Mouse (Mus musculus) liver (tissue): Measurements from ENCODE around the gene Mansc1.

Experiments
- DNase-seq: peaks from one replicate; pipeline ENCODE4 v3.0.0-alpha.2; 2020; ENCODE audit warnings: mixed read lengths

Mansc1 gene

DNA sequence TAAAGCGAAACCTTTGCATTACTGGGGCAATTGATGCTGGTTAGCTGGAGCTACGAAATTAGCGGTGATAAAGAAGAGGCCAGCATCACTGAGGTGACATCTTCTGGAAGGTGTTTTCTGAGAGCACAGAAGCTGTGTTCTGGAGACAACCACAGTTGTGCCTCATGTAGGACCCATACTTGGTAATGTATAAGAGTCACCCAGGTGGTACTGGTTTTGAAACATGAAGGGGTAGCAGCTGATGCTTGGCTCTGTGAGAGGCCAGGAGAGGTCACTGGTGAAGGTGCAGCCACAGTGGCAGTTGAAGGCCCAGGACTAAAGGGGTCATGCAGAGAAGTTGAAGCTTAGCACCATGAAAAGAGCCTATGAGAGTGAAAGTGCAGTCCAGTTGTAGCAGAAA lies 6.9 kb upstream of the Mansc1 start, which contains the start of gene Borcs5:
Borcs5 (plus strand) TSS at position 301 of the 400 bp plus-strand sequence.
- DNase-seq: no peak

DNA sequence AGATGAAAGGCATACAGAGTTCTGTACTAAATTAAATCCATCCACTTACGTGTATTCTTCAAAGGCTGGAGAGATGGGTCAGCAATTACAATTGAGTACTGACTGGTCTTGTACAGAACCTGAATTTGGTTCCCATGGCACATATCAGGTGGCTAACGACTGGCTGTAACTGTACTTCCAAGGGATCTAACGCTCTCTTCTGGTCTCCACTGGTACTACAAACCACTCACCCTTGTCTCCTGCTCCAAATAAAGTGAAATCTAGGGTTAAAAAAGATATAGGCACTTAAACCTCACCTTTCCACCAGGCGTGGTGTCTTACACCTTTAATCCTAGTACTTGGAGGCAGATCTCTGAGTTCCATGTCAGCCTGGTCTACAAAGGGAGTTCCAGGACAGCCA lies 4.2 kb upstream of the Mansc1 start:
- DNase-seq: no peak

DNA sequence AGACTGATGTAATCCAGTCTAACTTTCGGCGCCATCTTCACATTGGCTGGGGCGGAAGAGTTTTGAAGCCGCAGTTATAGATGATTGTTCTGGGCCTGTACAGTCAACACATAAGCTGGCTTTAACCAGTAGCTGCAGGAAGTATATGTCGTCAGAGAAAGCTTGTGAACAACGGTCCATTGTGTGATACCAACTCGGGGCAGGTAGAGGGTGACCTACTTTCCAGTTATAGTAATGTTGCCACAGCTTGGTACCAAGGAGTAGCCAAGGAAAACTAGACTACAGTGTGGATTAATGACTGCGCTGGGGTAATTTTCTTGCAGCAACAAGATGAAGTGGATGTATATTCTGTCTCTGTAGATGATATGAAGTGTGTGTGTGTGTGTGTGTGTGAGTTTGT lies 1.3 kb upstream of the Mansc1 start:
- no peak for DNase-seq

DNA sequence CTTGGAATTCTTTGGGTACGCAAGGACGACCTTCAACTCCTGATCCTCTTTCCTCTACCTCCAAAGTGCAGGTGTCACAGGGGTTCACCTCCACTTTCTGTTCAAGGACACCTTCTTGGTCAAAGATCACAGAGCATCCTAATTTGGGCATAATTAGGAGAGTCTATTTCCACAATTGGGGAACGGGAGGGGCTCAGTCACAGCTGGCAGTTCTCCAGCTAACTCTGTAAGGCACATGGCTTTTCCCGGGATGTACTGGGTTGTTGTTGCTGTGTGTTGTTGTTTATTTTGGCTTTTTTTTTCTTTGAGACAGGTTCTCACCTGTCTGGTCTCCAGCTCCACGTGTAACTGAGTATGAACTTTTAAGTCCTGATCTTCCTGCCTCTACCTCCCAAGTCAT lies 468 bp upstream of the Mansc1 start:
- no peak for DNase-seq

DNA sequence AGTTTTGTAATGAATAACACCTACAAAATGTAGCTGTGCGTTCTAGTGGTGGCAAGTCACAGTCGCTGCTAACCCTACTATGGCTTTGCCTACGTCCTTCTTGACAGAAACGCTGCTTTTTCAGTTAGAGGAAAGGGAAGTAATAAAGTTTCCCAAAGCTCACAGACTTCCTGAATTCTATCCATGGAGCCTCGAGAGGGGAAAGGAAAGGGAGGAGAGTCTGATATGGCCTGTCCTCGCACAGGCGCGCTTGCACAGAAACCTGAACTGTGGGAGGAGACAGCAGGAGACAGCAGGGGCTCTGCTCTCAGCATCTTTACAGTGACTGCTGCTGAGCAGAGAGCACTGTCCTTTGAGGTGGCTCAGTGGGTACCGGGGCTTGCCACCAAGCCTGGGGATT lies 1.8 kb downstream of the Mansc1 start:
- DNase-seq: no peak

DNA sequence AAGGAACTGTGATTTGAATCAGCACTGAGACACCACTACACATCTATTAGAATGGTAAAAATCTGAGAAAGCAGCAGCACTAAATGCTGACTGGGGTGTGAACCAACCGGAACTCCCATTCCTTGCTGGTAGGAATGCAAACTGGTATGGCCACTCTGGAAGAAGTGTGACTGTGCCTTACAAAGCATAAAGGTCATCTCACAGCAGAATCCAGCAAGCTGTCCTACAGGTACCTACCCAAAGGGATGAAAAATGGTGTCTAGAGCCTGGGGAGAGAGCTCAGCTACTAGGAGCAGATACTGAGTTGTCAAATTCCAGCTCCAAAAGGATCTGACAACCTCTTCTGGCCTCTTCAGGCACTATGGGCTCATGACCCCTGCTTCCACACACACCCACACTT lies 5.7 kb downstream of the Mansc1 start:
- DNase-seq: no peak

DNA sequence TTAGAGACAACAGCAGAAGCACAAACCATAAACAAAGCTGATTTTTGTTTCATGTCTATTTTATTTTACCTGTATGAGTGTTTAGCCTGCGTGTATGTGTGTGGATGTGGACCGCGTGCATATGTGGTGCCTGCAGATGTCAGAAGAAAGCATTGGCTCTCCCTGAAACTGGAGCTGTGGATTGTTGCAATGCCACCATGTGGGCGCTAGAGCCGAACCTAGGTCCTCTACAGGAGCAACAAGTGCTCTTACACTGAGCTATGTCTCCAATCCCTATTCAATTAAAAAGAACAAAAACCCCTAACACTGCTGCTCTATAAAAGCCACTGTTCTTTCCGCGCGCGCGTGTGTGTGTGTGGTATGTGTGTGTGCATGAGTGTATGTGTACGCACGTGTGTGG lies 6.9 kb downstream of the Mansc1 start:
- no peak for DNase-seq

DNA sequence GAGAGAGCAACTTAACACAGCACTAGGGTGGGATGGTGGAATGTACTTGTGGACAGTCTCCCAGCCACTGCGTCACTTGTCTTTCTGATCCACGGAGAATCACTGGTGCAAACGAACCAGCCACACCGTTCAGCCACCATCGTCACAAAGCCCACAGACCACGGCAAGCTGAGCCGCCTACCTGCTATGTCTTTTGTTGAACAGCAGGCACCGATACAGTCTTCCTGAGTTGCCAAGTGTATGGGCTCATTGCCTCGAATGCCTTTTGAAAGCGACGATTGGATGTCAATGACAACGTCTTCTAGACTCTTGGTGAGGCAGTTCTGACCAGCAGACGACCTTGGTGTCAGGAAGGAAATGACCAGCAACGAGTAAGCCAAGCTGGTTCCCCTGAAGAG lies 10.7 kb downstream of the Mansc1 start:
- DNase-seq: no peak

DNA sequence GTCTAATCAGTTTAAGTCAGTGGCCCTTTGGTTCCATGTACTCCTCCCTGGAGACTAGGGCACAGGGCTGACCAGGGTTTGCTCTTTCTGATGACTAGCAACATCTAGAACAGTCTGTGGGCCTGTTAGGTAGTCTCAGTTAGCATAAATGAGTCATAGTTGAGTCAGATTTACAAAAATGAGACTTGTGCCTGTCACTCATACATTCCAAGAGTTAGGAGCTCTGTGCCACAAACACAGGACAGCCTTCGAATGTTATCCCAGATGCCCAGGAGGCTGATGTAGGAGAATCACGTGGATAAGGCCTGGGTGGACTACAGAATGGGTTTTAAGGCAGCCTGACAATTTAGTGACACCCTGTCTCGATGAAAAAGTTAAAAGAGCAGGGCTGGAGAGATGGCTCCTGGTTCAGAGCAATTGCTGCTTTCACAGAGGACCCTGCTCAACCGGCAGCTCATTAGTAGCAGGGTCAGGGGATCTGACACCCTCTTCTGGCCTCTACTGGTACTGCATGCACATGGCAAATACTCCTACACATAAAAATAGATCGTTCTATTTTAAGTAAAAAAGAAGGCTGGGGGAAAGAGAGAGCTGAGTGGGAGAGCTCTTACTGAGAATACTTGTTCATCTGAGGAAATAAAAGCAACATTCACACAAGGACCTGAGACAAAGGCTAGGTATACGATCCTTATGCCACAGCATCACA lies 11.3 kb downstream of the Mansc1 start:
- peak; percentile 40 for DNase-seq

DNA sequence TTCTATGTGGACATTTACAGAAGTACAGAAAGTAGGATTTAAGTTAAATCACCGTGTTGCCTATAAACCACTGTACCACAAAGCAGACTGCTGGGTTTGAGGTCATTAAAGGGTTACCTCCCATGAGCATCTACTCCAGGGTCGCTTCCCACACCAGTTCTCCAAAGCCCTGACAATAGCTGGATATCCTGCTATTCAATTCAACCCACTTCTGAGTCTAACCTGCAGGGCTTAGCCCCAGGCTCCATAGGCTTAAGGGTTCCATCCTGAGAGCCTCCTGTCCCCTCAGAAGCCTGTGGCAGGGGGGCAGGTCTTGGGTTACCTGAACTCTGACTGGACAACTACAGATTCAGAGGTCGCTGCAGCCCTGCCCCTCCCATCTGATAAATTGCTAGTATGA lies 12.2 kb downstream of the Mansc1 start:
- no peak for DNase-seq

DNA sequence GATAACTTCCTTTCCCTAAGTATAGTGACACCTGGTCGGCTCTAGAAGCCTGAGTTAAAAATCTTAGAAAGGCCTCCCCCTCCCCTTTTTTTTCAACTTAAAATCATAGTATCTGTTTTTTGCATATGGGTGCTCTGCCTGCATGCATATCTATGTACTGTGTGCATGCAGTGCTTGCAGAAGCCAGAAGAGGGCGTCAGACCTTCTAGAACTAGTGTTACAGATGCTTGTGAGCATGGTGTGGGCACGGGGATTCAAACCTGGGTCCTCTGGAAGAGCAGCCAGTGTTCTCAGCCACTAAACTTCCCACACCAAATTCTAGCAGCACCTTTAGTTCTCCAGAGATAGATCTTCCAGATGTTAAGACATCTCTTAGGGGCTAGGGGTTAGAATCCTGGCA lies 14.7 kb downstream of the Mansc1 start:
- DNase-seq: no peak

DNA sequence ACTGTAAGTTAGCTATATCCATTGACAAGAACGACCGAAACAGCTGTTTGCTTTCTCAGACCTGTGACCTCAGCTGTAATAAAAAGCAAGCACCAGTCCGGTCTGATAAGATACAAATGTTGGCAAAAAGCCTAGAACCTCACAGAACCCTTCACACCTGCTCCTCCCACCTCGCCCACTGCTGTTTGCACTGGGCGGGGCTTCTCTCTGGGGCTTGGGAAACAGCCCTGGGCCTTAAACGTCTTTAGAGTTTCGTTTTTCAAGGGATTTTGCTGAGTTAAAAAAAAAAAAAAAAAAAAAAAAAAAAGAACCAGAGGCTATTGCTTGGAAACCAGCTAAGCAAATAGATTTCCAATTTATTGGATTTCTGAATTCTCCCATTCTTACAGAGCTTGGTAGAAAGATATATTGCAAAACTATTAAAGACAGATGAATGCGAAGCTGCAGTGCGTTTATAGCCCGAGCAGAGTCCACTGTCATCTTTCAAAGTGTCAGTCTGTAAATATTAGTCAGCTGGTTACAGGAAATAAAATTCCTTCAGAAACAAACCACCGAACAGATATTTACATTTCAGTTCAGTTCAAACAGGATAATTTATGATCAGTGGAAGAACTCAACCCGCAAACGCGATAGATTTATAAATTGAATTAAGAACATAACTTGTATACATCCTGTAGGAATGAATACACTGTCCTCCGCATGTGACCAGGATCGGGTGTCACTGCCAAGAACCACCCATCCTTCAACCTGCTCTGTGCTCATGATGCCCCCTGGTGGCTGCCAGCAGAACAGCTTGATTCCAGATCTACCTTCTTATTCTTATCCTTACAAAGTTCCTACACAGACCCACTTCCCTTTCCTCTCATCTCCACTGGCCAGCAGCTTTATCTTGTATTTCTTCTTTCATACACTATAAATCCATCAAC lies 17.3 kb downstream of the Mansc1 start:
- peak; percentile 86 for DNase-seq

DNA sequence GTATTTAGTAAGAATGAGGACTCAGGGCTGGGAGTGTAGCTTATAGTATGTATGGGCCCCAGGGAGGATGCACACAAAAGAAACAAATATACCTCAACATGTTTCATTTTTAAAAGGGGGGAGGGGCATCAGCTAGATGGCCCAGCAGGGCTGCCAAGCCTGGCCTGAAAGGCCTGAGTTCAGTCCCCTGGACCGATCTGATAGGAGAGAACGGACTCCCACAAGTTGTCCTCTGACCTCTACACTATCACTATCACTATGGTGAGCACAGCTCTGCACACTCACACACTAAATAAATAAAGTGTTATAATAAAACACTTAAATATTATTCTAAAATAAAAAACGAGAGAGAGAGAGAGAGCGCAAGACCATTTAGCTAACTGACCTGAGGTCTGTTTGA lies 18.0 kb downstream of the Mansc1 start:
- no peak for DNase-seq

DNA sequence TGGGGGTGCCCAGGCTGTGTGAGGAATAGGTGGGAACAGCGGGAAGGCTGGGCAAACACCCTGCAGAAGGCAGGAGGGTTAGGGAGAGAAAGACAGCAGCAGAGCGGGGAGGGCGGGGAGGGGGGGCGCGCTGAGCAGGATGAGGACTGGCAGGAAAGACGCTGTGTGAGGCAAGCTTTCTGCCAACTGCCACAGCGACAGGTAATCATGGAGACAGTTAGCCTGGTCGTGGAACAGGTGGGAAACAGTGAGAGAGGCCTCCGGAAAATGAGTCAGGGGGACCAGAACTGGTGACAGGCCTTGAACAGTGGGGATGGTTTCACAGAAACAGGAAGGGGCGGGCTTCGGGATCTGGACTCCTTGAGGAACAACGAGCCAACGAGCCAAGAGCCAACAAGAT lies 20.4 kb downstream of the Mansc1 start:
- no peak for DNase-seq

DNA sequence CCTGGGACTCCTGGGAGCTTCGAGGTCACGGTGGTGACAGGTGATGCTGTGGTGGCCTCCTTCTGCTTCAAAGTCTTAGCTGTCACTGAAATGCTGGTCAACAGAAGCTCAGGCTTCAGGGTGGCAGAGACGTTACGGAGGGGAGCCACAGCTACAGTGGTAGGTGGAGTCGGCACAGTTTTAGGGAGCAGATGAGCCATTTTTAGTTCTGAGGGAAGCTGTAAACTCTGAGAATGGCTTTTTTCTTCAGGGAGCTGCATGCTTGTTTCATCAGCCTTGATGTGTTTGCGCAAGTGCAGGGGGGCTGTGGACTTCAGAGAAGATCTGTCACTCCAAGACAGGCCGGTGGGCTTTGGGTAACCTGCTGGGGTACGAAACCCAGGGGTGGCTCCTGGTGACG lies 21.9 kb downstream of the Mansc1 start:
- DNase-seq: no peak

DNA sequence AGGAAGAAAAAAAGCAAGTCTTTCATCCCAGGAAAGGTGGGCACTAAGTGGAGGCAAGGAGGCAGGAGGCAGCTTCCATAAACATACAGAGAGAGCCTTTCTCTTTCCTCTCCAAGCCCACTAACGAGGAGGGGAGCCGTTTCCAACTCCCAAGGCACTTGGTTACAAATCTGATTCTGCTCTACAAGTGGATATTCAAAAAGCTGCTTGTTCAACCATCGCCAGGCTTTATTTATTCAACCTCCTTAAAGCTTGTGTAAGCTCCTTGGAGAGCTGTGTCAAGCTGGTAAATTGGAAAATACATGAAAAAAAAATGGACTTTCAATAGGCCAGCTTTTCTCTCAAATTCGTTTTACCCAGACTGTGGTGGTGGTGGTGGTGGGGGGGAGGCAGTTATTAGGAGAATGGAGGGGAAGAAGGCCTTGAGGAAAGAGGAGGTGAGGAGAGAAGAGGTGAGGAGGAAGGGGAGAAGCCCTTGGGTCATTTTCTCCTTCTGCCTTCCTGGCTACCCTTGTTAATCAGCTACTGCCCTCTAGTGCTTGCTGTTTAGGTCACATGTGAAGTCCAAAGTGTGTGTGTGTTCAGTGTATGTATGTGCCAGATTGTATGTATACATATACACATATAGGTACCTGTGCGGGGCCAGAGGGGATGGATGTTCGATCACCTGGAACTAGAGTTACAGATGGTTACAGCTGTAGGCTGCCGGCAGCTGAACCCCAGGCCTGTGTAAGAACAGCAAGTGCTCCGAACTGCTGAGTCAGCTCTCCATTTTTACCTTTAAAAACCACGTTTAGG lies 25.1 kb downstream of the Mansc1 start:
- no peak for DNase-seq

DNA sequence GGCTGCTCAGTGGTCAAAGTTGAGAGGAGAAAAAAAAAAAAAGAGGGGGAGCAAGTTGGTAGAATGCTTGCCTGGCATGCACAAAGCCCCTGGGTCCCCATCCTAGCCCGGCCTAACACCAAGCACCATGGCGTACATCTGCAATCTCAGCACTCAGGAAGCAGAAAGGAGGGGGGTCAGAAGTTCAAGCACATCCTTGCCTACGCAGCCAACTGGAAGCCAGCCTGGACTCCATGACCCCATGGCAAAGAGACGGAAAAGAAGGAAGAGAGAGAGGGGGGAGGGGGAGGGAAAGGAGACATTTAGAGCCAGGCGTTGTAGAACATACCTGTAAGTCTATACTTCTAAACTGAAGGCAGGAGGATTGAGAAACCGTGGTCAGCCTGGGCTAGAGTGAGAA lies 25.7 kb downstream of the Mansc1 start:
- DNase-seq: no peak

DNA sequence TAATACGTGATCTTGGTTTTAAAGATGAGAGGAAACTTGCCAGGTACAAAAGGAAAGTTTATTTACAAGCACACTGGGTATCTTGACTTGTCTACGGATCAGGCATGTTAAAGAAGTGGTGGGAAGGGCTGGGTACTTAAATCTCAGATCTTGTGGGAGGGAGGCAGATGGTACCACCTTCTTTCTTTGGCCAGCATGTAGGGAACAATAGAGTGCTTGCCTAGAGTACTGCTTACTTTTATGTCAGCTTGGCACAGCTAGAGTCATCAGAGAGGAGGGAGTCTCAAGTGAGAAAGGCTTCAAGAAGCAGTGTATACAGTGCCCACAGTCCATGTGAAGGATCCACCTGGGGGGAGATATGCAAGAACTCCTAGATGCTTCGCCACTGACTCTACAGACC lies 27.1 kb downstream of the Mansc1 start:
- no peak for DNase-seq

DNA sequence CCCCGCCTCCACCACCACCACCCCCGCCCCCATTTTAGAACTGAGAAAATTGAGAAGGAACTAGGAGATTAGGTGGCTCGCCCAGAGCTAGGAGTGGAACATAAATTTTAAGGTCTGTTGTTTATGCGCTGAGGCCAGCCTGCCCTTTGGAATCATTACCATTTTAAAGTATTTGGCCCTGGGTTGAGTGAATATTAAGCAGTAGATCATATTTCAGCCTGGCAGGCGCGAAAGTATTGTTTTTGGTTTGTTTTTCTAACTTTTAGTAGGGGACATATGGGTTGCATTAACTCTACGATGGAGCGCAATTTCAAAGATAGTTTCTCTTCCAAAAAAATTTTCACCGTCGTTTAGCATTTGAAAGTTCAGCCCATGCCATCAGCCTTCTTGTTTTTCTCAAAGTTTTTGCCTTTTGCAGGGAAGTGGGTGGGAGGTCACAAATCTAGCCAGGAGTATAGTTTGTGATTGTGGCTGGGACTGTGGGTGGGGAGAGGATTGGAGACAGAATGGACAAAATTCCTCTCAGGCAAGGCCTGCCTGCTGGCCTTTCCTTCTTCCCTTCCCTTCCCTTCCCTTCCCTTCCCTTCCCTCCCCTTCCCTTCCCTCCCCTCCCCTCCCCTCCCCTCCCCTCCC lies 29.8 kb downstream of the Mansc1 start:
- no peak for DNase-seq

DNA sequence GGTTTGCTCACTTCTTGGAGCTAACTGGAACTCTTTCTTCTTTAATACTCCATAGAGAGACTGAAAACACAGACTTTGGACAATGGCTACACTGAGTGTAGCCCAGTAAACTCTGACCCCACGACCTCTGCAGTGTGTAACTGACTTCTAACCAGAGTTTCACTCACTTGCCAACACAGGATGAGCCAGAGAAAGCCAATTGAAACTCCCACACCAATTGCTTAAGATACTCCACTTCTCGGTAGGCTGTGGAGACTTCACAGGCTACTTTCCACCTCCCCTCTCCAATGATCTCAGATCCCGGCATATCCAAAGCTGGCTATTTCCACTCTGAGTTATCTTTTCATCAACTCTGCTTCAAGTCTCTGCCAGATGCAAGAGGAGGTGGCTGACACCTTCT lies 30.5 kb downstream of the Mansc1 start:
- DNase-seq: no peak

DNA sequence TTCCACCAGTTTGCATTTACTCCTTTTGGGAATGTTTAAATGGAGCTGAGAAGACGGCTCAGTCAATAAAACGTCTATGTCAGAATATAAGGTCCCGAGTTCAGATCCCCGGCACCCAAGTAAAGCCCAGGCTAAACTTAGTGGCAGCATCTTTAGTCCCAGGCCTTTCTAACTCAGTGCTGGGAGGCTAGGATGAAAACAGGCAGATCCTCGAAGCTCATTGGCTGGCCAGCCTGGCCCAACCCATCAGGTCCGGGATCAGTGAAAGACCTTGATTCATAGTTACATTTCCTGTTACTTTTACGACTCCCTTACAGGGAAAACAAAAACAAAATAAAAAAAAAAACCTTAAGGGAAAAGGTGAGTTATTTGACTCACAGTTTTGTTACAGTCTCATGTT lies 31.2 kb downstream of the Mansc1 start:
- DNase-seq: no peak

DNA sequence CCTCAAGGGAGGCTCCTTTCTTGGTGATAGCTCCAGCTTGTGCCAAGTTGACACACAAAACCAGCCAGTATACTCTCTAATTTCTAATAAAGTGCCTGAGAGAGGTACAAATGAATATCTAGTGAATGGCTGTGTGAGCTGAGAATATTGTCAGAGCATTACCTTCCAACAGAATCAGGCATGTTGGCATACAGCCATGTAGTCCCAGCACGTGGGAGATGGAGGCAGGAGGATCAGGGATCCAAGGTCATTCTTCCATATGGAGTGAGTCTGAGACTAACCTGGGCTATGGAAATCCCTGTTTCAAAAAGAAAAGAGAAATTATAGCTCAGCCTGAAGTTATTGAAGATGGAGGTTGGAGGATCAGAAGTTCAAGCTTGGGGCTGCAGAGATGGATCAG lies 33.0 kb downstream of the Mansc1 start:
- DNase-seq: no peak

DNA sequence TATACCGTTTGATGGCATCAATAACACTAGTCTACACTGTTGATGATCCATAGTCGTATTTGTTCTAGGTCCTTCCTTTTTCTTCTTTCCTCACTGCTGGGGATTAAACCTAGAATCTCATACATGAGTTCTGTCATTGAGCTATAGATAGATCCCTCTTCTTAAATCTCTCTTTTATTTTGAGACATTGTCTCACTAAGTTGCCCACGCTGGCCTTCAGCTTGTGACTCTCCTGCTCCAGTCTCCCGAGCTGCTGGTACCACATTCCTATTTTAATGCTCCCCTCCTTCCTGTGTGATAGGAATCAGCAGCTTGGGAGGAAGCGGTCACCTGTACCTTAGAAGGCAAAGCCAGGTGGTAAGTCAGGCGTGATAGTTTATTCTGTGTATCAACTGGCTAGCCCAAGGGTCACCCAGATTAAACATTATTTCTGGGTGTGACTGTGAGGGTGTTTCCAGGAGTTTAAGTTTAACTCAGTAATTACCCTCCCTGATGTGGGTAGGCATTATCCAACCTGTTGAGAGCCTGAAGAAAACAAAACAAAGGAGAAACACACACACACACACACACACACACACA lies 34.5 kb downstream of the Mansc1 start:
- DNase-seq: no peak
